Mouse (Mus musculus): Measurements from ENCODE around the gene E130114P18Rik. TPM values are rescaled to one million over a fixed set of nuclear protein-coding genes. Genes with fewer than 3 reads are reported as not detected.
A peak's percentile ranks its signal among the peaks of the same experiment; 100 is the strongest.

Gene E130114P18Rik
- total and polyA plus RNA-seq, 2 experiments from 2014 or later: 13.5 to 13.7 TPM

DNA sequence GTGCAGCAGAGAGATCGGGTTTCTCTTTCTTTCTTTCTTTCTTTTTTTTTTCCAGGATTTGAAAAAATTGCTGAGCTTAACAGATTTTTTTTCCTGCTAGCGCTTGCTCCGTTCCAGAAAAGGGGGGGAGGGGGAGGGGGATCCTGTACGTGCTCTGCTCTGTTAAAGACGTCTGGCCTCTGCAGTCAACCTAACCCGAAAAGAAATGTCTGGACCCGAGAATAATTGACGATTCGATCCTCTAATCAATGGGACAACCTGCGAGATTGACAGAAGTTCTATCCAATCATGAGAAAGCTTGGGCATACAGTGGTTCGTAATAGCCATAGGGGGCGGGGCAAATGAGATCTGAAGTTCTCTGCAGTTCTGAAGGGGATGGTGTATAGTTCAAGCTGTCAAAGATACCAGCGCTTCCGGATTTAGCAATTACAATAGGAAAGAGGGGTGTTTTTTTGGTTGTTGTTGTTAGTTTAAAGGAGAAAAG, 4.7 kb downstream of the E130114P18Rik start:
- H3K4me1 ChIP-seq (ENCODE audit: insufficient read depth, low read length): 0 out of 2 replicates have a peak, but pooled peaks cover 2% of the 10 kb centered on the region
- peaks cover 21% of the 10 kb centered on the region for H3K27me3 ChIP-seq (ENCODE audit: insufficient read depth, low read length)
- 0 out of 2 replicates have a peak overlapping the region, but pooled peaks have one; percentile 4 for H3K9ac ChIP-seq (replicated peaks; ENCODE audit: low read length, poor library complexity, severe bottlenecking)
- DNase-seq (ENCODE audit: low spot score) (peak; percentile 99), ATAC-seq (ENCODE audit: low FRiP score) (peak; percentile 64)
- under 1% methylated on average over 14 of the region's 14 CpGs for WGBS
- H3K36me3 ChIP-seq (ENCODE audit: insufficient read depth, low read length): no peaks in the 10 kb centered on the region
- peak overlapping the region; percentile 58 for H3K4me2 ChIP-seq (ENCODE audit: low read depth, low read length, poor library complexity, severe bottlenecking)
- TF ChIP-seq CTCF (IDR thresholded peaks at IDR 0.05): peak; percentile 12; the same call in 1 of the 2 replicates
- peak overlapping the region; percentile 69; the same call in 1 of the 2 replicates for H3K27ac ChIP-seq (ENCODE audit: low read depth, low read length)
- H3K9me3 ChIP-seq (ENCODE audit: low read length): no peaks in the 10 kb centered on the region
- H3K4me3 ChIP-seq (ENCODE audit: low read depth, low read length): peak overlapping the region; percentile 45

DNA sequence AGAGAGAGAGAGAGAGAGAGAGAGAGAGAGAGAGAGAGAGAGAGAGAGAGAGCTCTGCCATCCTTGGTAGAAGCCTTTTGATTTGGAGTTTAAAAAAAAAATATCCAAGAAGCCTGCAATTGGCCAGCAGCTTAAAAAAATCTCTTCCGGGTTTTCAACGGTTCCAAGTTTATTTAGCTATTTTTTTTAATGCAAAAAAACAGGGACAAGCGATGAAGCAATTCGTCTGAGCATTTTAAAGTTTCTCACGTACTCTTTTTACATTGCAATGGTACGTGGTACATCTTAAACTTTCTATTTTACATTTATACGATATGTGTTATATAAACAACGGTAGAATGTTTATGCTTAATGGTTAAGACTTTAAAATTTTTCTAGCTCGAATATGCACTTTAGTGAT, 5.2 kb downstream of the E130114P18Rik start, which contains the start of gene Nfia:
Gene Nfia, plus strand, starts transcription at position 94 of the 400 bp plus-strand sequence.
- H3K36me3 ChIP-seq (ENCODE audit: insufficient read depth, low read length): no peaks in the 10 kb centered on the region
- H3K9me3 ChIP-seq (ENCODE audit: low read length): no peaks in the 10 kb centered on the region
- TF ChIP-seq CTCF (IDR thresholded peaks at IDR 0.05): no peak
- peak within 1 kb of the TSS; percentile 58 for H3K4me2 ChIP-seq (ENCODE audit: low read depth, low read length, poor library complexity, severe bottlenecking)
- peak within 1 kb of the TSS; percentile 45 for H3K4me3 ChIP-seq (ENCODE audit: low read depth, low read length)
- H3K9ac ChIP-seq (replicated peaks; ENCODE audit: low read length, poor library complexity, severe bottlenecking): peak within 1 kb of the TSS; percentile 33; the same call in 1 of the 2 replicates
- 0 out of 2 replicates have a peak, but pooled peaks cover 2% of the 10 kb centered on the region for H3K4me1 ChIP-seq (ENCODE audit: insufficient read depth, low read length)
- peaks cover 21% of the 10 kb centered on the region for H3K27me3 ChIP-seq (ENCODE audit: insufficient read depth, low read length)
- under 1% methylated on average over 9 of the region's 9 CpGs for WGBS
- ATAC-seq (ENCODE audit: low FRiP score) (no peak), DNase-seq (ENCODE audit: low spot score) (peak; percentile 54)
- H3K27ac ChIP-seq (ENCODE audit: low read depth, low read length): peak within 1 kb of the TSS; percentile 69

DNA sequence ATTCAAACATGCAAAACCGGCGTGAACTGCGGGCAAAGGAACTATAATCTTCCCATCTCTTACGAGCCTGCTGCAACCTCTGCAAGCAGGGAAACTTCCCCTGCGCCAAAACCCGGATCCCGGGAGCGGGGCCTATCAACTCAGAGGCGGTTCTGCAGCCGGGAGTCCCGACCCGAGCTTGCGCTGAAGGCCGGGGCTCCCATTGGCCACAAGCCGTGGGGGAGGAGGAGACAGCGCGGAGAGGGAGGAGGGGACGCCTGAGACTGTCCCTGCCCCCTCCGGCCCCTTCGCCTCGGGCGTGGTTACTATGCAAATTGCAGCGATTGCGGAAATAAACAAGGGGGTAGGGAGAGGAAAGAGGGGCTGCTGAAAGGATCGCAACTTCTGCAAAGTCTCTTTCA, 5.8 kb downstream of the E130114P18Rik start:
- Histone ChIP-seq H3K27ac (ENCODE audit: low read depth, low read length) (peak overlapping the region; percentile 69), H3K4me1 (ENCODE audit: insufficient read depth, low read length) (0 out of 2 replicates have a peak, but pooled peaks cover 2% of the 10 kb centered on the region), H3K36me3 (ENCODE audit: insufficient read depth, low read length) (no peaks in the 10 kb centered on the region), H3K9me3 (ENCODE audit: low read length) (no peaks in the 10 kb centered on the region), H3K4me2 (ENCODE audit: low read depth, low read length, poor library complexity, severe bottlenecking) (peak overlapping the region; percentile 58), H3K4me3 (ENCODE audit: low read depth, low read length) (peak overlapping the region; percentile 45), H3K27me3 (ENCODE audit: insufficient read depth, low read length) (peaks cover 21% of the 10 kb centered on the region), H3K9ac (replicated peaks; ENCODE audit: low read length, poor library complexity, severe bottlenecking) (peak overlapping the region; percentile 33; the same call in 1 of the 2 replicates)
- DNase-seq (ENCODE audit: low spot score) (peak; percentile 97), ATAC-seq (ENCODE audit: low FRiP score) (peak; percentile 92)
- under 1% methylated on average over 25 of the region's 25 CpGs for WGBS
- no peak for TF ChIP-seq CTCF (IDR thresholded peaks at IDR 0.05)

DNA sequence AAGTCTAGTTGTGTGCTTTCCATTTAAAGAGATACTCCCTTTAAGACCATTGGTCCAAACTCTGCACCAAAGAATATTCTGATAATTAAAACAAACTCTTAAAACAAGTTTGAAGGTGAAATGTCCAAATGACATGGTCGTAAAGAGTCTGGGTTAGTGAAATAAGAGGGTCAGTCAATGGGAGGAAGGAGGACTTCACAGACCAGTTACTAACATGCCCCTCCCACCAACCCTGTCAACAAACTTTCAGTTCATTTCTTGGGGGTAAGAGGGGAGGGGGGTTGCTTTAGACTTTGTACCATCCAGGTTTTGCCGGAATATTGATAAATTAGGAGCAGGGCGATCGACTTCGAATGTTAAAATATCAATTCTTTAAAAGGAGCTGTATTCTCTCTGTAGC, 6.5 kb downstream of the E130114P18Rik start:
- no peaks in the 10 kb centered on the region for H3K9me3 ChIP-seq (ENCODE audit: low read length)
- WGBS: 20% methylated on average over 5 of the region's 5 CpGs

DNA sequence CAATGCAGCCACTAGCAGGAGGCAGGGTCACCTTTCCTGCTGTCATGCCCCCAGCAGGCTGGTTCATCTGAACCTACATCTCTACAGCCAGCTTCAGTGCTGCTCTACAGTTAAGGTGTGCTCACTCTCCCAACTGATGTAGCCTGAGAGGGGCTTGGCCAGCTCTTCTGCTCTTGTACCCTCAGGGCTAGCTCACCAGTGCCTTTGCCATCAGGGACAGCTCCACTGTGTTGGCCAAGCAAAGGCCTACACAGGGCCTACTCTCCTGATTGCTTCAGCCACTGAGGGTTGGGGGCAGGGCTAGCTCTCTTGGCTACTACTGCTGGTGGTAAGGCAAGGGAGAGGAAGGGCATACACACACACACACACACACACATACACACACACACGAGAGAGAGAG, 8.0 kb downstream of the E130114P18Rik start:
- TF ChIP-seq CTCF (IDR thresholded peaks at IDR 0.05): no peak
- H3K27ac ChIP-seq (ENCODE audit: low read depth, low read length): no peak overlapping the region
- no peak overlapping the region for H3K9ac ChIP-seq (replicated peaks; ENCODE audit: low read length, poor library complexity, severe bottlenecking)
- no peak overlapping the region for H3K4me2 ChIP-seq (ENCODE audit: low read depth, low read length, poor library complexity, severe bottlenecking)
- no peaks in the 10 kb centered on the region for H3K9me3 ChIP-seq (ENCODE audit: low read length)
- WGBS: 60% methylated on average over 1 of the region's 1 CpGs
- ATAC-seq (ENCODE audit: low FRiP score): no peak
- H3K4me3 ChIP-seq (ENCODE audit: low read depth, low read length): no peak overlapping the region
- 0 out of 2 replicates have a peak, but pooled peaks cover 2% of the 10 kb centered on the region for H3K4me1 ChIP-seq (ENCODE audit: insufficient read depth, low read length)
- DNase-seq (ENCODE audit: low spot score): no peak
- no peaks in the 10 kb centered on the region for H3K36me3 ChIP-seq (ENCODE audit: insufficient read depth, low read length)
- H3K27me3 ChIP-seq (ENCODE audit: insufficient read depth, low read length): peaks cover 10% of the 10 kb centered on the region

More for the DNA sequence above, 6.5 kb downstream of the E130114P18Rik start:
- Histone ChIP-seq H3K27ac (ENCODE audit: low read depth, low read length) (peak overlapping the region; percentile 69; the same call in 1 of the 2 replicates), H3K9ac (replicated peaks; ENCODE audit: low read length, poor library complexity, severe bottlenecking) (no peak overlapping the region), H3K4me3 (ENCODE audit: low read depth, low read length) (peak overlapping the region; percentile 45), H3K27me3 (ENCODE audit: insufficient read depth, low read length) (peaks cover 21% of the 10 kb centered on the region), H3K4me1 (ENCODE audit: insufficient read depth, low read length) (0 out of 2 replicates have a peak, but pooled peaks cover 2% of the 10 kb centered on the region), H3K36me3 (ENCODE audit: insufficient read depth, low read length) (no peaks in the 10 kb centered on the region), H3K4me2 (ENCODE audit: low read depth, low read length, poor library complexity, severe bottlenecking) (peak overlapping the region; percentile 58)
- ATAC-seq (ENCODE audit: low FRiP score) (no peak), DNase-seq (ENCODE audit: low spot score) (no peak)
- no peak for TF ChIP-seq CTCF (IDR thresholded peaks at IDR 0.05)

DNA sequence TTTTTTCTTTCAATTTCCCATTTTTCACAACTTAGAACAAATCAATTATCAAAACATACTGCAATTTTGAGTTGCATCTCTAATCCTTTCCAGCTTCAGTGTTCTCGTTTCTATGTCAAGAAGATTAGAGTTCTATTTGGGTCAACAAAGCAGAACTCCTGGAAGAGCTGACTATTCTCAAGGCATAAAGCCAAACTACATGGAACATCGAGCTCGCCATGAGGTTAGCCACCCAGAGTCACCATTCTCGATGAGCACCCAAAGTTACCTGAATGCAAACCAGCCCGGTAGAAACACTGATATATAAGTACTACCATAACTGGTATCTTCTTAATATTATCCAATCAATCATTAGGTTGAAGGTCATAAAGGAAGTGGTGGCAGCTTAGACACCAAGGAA, 10.4 kb downstream of the E130114P18Rik start:
- Histone ChIP-seq H3K4me1 (ENCODE audit: insufficient read depth, low read length) (no peaks in the 10 kb centered on the region), H3K36me3 (ENCODE audit: insufficient read depth, low read length) (no peaks in the 10 kb centered on the region), H3K4me2 (ENCODE audit: low read depth, low read length, poor library complexity, severe bottlenecking) (no peak overlapping the region), H3K9ac (replicated peaks; ENCODE audit: low read length, poor library complexity, severe bottlenecking) (no peak overlapping the region), H3K27ac (ENCODE audit: low read depth, low read length) (no peak overlapping the region), H3K9me3 (ENCODE audit: low read length) (no peaks in the 10 kb centered on the region), H3K4me3 (ENCODE audit: low read depth, low read length) (no peak overlapping the region), H3K27me3 (ENCODE audit: insufficient read depth, low read length) (no peaks in the 10 kb centered on the region)
- DNase-seq (ENCODE audit: low spot score): no peak
- 89% methylated on average over 5 of the region's 5 CpGs for WGBS
- TF ChIP-seq CTCF (IDR thresholded peaks at IDR 0.05): no peak
- no peak for ATAC-seq (ENCODE audit: low FRiP score)
